ENCODE assay signal across 8 mouse cellular contexts in the genomic region with DNA sequence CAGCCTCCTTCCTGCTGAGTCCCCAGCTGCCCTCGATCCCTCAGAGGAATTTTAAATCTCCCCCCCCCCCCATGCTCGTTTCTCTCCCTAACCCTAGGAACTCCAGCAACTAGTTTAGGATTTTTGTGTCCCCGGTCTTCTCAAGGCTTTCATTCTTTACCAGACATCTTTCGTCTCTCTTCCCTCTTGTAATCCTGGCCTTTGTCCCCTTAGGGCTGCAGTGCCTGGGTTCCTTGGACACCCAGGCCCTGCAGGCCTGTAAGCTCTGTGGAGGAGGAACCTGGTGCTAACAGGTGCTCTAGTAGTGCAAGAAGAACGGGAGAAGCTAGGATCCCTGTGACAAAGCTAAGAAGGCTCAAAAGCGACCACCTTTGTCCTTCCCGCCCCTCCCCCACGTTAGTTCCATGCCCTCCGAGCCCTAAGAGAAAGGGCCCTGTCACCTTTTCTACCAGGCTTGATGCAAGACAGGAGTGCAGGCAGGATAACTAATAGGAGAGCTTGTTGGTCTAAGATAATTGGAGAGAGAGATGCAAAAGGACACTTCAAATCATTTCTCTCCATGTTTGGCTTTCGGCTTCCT. TPM values are rescaled to one million over a fixed set of nuclear protein-coding genes. Genes with fewer than 3 reads are reported as not detected.
DNase-seq lines count a peak whose midpoint lies in the region; ATAC-seq and TF ChIP-seq lines count a peak whose summit lies in the region.

No protein-coding gene starts in this region.

- WGBS in lung, postnatal 0 days, result 24% methylated on average over 9 of the region's 10 CpGs
- WGBS in forebrain, embryonic 12.5 days, result 21% methylated on average over 10 of the region's 10 CpGs
- WGBS in limb, embryonic 12.5 days, result 11% methylated on average over 10 of the region's 10 CpGs
- 21% methylated on average over 10 of the region's 10 CpGs for WGBS in small intestine, adult 2 months

- TF ChIP-seq POLR2A in small intestine, adult 2 months (IDR thresholded peaks at IDR 0.05; ENCODE audit: low read depth, low read length), result no peak

- no peak for TF ChIP-seq EP300 in lung, postnatal 0 days (IDR thresholded peaks at IDR 0.05)

- no peaks in the 10 kb centered on the region for H3K4me1 ChIP-seq in lung, postnatal 0 days (ENCODE audit: insufficient read depth, low read depth, low read length)
- peaks cover 32% of the 10 kb centered on the region for H3K4me1 ChIP-seq in forebrain, embryonic 12.5 days
- H3K4me1 ChIP-seq in limb, embryonic 12.5 days (replicated peaks), result peaks cover 16% of the 10 kb centered on the region
- peaks cover 5% of the 10 kb centered on the region for H3K4me1 ChIP-seq in small intestine, adult 2 months (ENCODE audit: control insufficient read depth, insufficient read depth, insufficient read length, low read length)

- no peak overlapping the region; the same call in 1 of the 2 replicates for H3K9ac ChIP-seq in lung, postnatal 0 days (replicated peaks; ENCODE audit: low read depth)
- peak overlapping the region; percentile 74 for H3K9ac ChIP-seq in forebrain, embryonic 12.5 days
- H3K9ac ChIP-seq in limb, embryonic 12.5 days (replicated peaks), result peak overlapping the region; percentile 75

- H3K4me3 ChIP-seq in lung, postnatal 0 days (ENCODE audit: low read depth, low read length), result peak overlapping the region; percentile 49
- peak overlapping the region; percentile 57 for H3K4me3 ChIP-seq in forebrain, embryonic 12.5 days (replicated peaks)
- peak overlapping the region; percentile 57 for H3K4me3 ChIP-seq in limb, embryonic 12.5 days (replicated peaks)
- H3K4me3 ChIP-seq in small intestine, adult 2 months (ENCODE audit: low read depth, low read length), result peak overlapping the region; percentile 99

- ATAC-seq in lung, postnatal 0 days, result no peak
- ATAC-seq in forebrain, embryonic 12.5 days (ENCODE audit: low FRiP score), result no peak; the same call in 1 of the 2 replicates
- ATAC-seq in limb, embryonic 12.5 days (ENCODE audit: insufficient number of reproducible peaks, insufficient read depth, low FRiP score, low TSS enrichment, low read depth), result no peak

- no peak for DNase-seq in lung, postnatal 0 days (ENCODE audit: low spot score)
- no peak for DNase-seq in lung, postnatal 25 days (ENCODE audit: low spot score)
- DNase-seq in adrenal gland, adult 2 months, result no peak
- DNase-seq in cerebellum, adult 11-12 months, result no peak
- DNase-seq in right cerebral cortex, adult 2 months (ENCODE audit: low spot score in 2 of 2), result no peak

- peak overlapping the region; percentile 63 for H3K4me2 ChIP-seq in lung, postnatal 0 days (replicated peaks; ENCODE audit: low read depth, low read length)
- H3K4me2 ChIP-seq in forebrain, embryonic 12.5 days, result peak overlapping the region; percentile 58
- H3K4me2 ChIP-seq in limb, embryonic 12.5 days, result peak overlapping the region; percentile 61

- H3K27ac ChIP-seq in lung, postnatal 0 days (ENCODE audit: low read length), result 0 out of 2 replicates have a peak overlapping the region, but pooled peaks have one; percentile 20
- H3K27ac ChIP-seq in forebrain, embryonic 12.5 days, result peak overlapping the region; percentile 91
- H3K27ac ChIP-seq in limb, embryonic 12.5 days, result peak overlapping the region; percentile 93
- peak overlapping the region; percentile 92 for H3K27ac ChIP-seq in small intestine, adult 2 months (ENCODE audit: insufficient read depth, low read depth, low read length)

- no peaks in the 10 kb centered on the region for H3K9me3 ChIP-seq in lung, postnatal 0 days (ENCODE audit: low read length)
- H3K9me3 ChIP-seq in forebrain, embryonic 12.5 days, result no peaks in the 10 kb centered on the region
- no peaks in the 10 kb centered on the region for H3K9me3 ChIP-seq in limb, embryonic 12.5 days

- TF ChIP-seq CTCF in lung, postnatal 0 days (IDR thresholded peaks at IDR 0.05), result no peak
- no peak for TF ChIP-seq CTCF in small intestine, adult 2 months (IDR thresholded peaks at IDR 0.05; ENCODE audit: extremely low read depth, insufficient read length, insufficient replicate concordance, low read depth, low read length)

- no peaks in the 10 kb centered on the region for H3K27me3 ChIP-seq in lung, postnatal 0 days (replicated peaks; ENCODE audit: insufficient read depth, low read length)
- no peaks in the 10 kb centered on the region for H3K27me3 ChIP-seq in forebrain, embryonic 12.5 days
- H3K27me3 ChIP-seq in limb, embryonic 12.5 days, result peaks cover 15% of the 10 kb centered on the region
- no peaks in the 10 kb centered on the region for H3K27me3 ChIP-seq in small intestine, adult 2 months (ENCODE audit: control insufficient read depth, insufficient read depth, low read length)

- no peaks in the 10 kb centered on the region for H3K36me3 ChIP-seq in lung, postnatal 0 days (ENCODE audit: insufficient read depth, low read length)
- H3K36me3 ChIP-seq in forebrain, embryonic 12.5 days (replicated peaks), result no peaks in the 10 kb centered on the region
- no peaks in the 10 kb centered on the region for H3K36me3 ChIP-seq in limb, embryonic 12.5 days
- H3K36me3 ChIP-seq in small intestine, adult 2 months (ENCODE audit: control insufficient read depth, insufficient read depth, low read length), result no peaks in the 10 kb centered on the region

RNA-seq across cellular contexts. Expression of gene Dlg3, which starts 10.2 kb away (rescaled TPM):
- polyA plus RNA-seq in lung, postnatal 0 days (2015; fragmentation: Nextera tagmentation; extraction: Ambion mirVana), result 1.8 TPM in 2 replicates
- polyA plus RNA-seq in forebrain, embryonic 12.5 days (2016; fragmentation: Nextera tagmentation; extraction: Ambion mirVana), result 19.0 and 24.5 TPM in 2 replicates
- 15.7 and 17.6 TPM in 2 replicates for polyA plus RNA-seq in limb, embryonic 12.5 days (2016; fragmentation: Nextera tagmentation; extraction: Ambion mirVana)
- 10.7 and 28.8 TPM in 2 replicates for polyA plus RNA-seq in small intestine, adult 2 months (2012; rRNA removed)
- 10 to 100 TPM; 33.3 to 48.6 TPM for total RNA-seq in adrenal gland, adult 2 months (2021)
- polyA plus RNA-seq in adrenal gland, adult 2 months (2012; rRNA removed), result 7.1 TPM in 2 replicates

RNA-seq across cellular contexts. Expression of gene Gdpd2, which starts 48.1 kb away (rescaled TPM):
- 23.2 and 42.0 TPM in 2 replicates for polyA plus RNA-seq in lung, postnatal 0 days (2015; fragmentation: Nextera tagmentation; extraction: Ambion mirVana)
- polyA plus RNA-seq in forebrain, embryonic 12.5 days (2016; fragmentation: Nextera tagmentation; extraction: Ambion mirVana), result 8.8 and 9.5 TPM in 2 replicates
- polyA plus RNA-seq in limb, embryonic 12.5 days (2016; fragmentation: Nextera tagmentation; extraction: Ambion mirVana), result 1.7 and 1.9 TPM in 2 replicates
- polyA plus RNA-seq in small intestine, adult 2 months (2012; rRNA removed), result 21.2 and 61.2 TPM in 2 replicates
- total RNA-seq in adrenal gland, adult 2 months (2021), result under 1 TPM; 0.17 to 0.20 TPM
- 0.60 and 0.86 TPM in 2 replicates for polyA plus RNA-seq in adrenal gland, adult 2 months (2012; rRNA removed)

Comparison
In these comparisons a context has a peak if more than half of its experiments do, and no peak if none do; other contexts are left out.
1. H3K27ac ChIP-seq: peak in every context shown above with its lines; median percentile 93 in limb, embryonic 12.5 days; 92 in small intestine, adult 2 months; 91 in forebrain, embryonic 12.5 days; 20 in lung, postnatal 0 days.
2. H3K4me3 ChIP-seq: peak in every context shown above with its lines; median percentile 99 in small intestine, adult 2 months; 57 in forebrain, embryonic 12.5 days; 57 in limb, embryonic 12.5 days; 49 in lung, postnatal 0 days.